Mouse (Mus musculus): ENCODE measurements around the gene Tssk1.

- TF ChIP-seq POLR2A (IDR thresholded peaks at IDR 0.05; ENCODE audit: low read depth, low read length) = no peak
- no peak for TF ChIP-seq CTCF (conservative IDR thresholded peaks at IDR 0.05; ENCODE audit: insufficient read depth, insufficient read length, low read depth, low read length)
Measured at GRCm38 (mm10) chr16:17851331-17851730, 42.7 kb upstream of the Tssk1 start.

Measured in kidney, adult 2 months (tissue).